Mouse (Mus musculus): ENCODE measurements around the gene Trip10.

GRCm38 (mm10) chr17:57261286-57261685, 12.0 kb downstream of the Trip10 start:
- TF ChIP-seq CTCF (IDR thresholded peaks at IDR 0.05; ENCODE audit: low read depth) (no peak), EP300 (IDR thresholded peaks at IDR 0.05; ENCODE audit: low read depth) (no peak)
